Mouse (Mus musculus) neural tube, embryonic 13.5 days (tissue): ENCODE measurements around the gene Rbpjl. TPM values are rescaled to one million over a fixed set of nuclear protein-coding genes. Genes with fewer than 3 reads are reported as not detected.

Experiments used
- ATAC-seq: fragments of 200-750 bp; cut with Nextera tagmentation; 2 replicates; pipeline ENCODE4 v1.8.0; 2017; ENCODE audit warnings: low read depth, mild to moderate bottlenecking, moderate TSS enrichment, moderate library complexity
- H3K27ac ChIP-seq: fragments of 300-500 bp; sonication (generic); replicated peaks from 2 replicates; pipeline ENCODE4 v1.5.1; 2015; ENCODE audit warnings: moderate library complexity, mild to moderate bottlenecking, inconsistent platforms
- H3K27me3 ChIP-seq: fragments of 300-500 bp; sonication (generic); 2 replicates; pipeline ENCODE4 v1.6.1; 2015; ENCODE audit warnings: mild to moderate bottlenecking, inconsistent platforms
- H3K36me3 ChIP-seq: fragments of 300-500 bp; sonication (generic); 2 replicates; pipeline ENCODE4 v1.6.1; 2015; ENCODE audit warnings: mild to moderate bottlenecking, inconsistent platforms
- H3K4me1 ChIP-seq: fragments of 300-500 bp; sonication (generic); replicated peaks from 2 replicates; pipeline ENCODE4 v1.6.1; 2015; ENCODE audit warnings: inconsistent platforms
- H3K4me2 ChIP-seq: fragments of 300-500 bp; sonication (generic); 2 replicates; pipeline ENCODE4 v1.6.1; 2015; ENCODE audit warnings: inconsistent platforms, mild to moderate bottlenecking, moderate library complexity
- H3K4me3 ChIP-seq: fragments of 300-500 bp; sonication (generic); 2 replicates; pipeline ENCODE4 v1.5.1; 2015; ENCODE audit warnings: mild to moderate bottlenecking, inconsistent platforms
- H3K9ac ChIP-seq: fragments of 300-500 bp; sonication (generic); 2 replicates; pipeline ENCODE4 v1.6.1; 2015; ENCODE audit warnings: moderate library complexity, mild to moderate bottlenecking, inconsistent platforms
- H3K9me3 ChIP-seq: fragments of 300-500 bp; sonication (generic); 2 replicates; pipeline ENCODE4 v1.6.1; 2016; ENCODE audit warnings: inconsistent platforms
- WGBS: fragments of 180-500 bp; shearing (Covaris S2); methylation state at CpG from one replicate; pipeline ENCODE4 v1.1.7; 2015; 5-methylcytosine and 5-hydroxymethylcytosine counted together
- microRNA-seq: library from miRNA; unstranded; fragments of <30 nt; microRNA quantifications from one replicate; pipeline ENCODE4, GENCODE M21; 2016
- polyA plus RNA-seq: library from polyadenylated mRNA; unstranded; fragments of >200 nt; fragmentation: Nextera tagmentation; extraction: Ambion mirVana; gene quantifications from 2 replicates; pipeline ENCODE4 v1.2.1, GENCODE M21; 2015

The Rbpjl gene
- polyA plus RNA-seq, 1 experiment from 2014 or later = 0.08 TPM

GRCm38 (mm10) chr2:164453887-164454500 is 51.1 kb downstream of the Rbpjl start:
- WGBS = 73% methylated on average over 7 of the region's 7 CpGs
- no peak for ATAC-seq

GRCm38 (mm10) chr2:164454846-164455245 is 51.9 kb downstream of the Rbpjl start:
- Histone ChIP-seq H3K4me3 (no peak overlapping the region), H3K27me3 (no peaks in the 10 kb centered on the region), H3K9ac (no peak overlapping the region), H3K36me3 (no peaks in the 10 kb centered on the region), H3K9me3 (no peaks in the 10 kb centered on the region), H3K4me1 (peaks cover 11% of the 10 kb centered on the region), H3K4me2 (no peak overlapping the region), H3K27ac (no peak overlapping the region)
- 82% methylated on average over 10 of the region's 10 CpGs for WGBS
- ATAC-seq = no peak

More at GRCm38 (mm10) chr2:164453887-164454500, 51.1 kb downstream of the Rbpjl start:
- Histone ChIP-seq H3K4me3 (no peak overlapping the region), H3K27ac (no peak overlapping the region), H3K4me1 (peaks cover 11% of the 10 kb centered on the region), H3K36me3 (no peaks in the 10 kb centered on the region), H3K9ac (no peak overlapping the region), H3K4me2 (no peak overlapping the region), H3K9me3 (no peaks in the 10 kb centered on the region), H3K27me3 (no peaks in the 10 kb centered on the region)

- WGBS = 78% methylated on average over 6 of the region's 6 CpGs
- no peaks in the 10 kb centered on the region for H3K27me3 ChIP-seq
- no peak overlapping the region for H3K9ac ChIP-seq
- ATAC-seq = no peak
- H3K36me3 ChIP-seq = no peaks in the 10 kb centered on the region
- H3K27ac ChIP-seq = no peak overlapping the region
- H3K4me2 ChIP-seq = no peak overlapping the region
- H3K9me3 ChIP-seq = no peaks in the 10 kb centered on the region
- no peak overlapping the region for H3K4me3 ChIP-seq
- H3K4me1 ChIP-seq = peaks cover 11% of the 10 kb centered on the region
These were observed 52.7 kb downstream of the Rbpjl start for GRCm38 (mm10) chr2:164455421-164456190.

- no peak overlapping the region for H3K4me3 ChIP-seq
- no peaks in the 10 kb centered on the region for H3K27me3 ChIP-seq
- H3K36me3 ChIP-seq = no peaks in the 10 kb centered on the region
- H3K4me2 ChIP-seq = peak overlapping the region; percentile 45
- 71% methylated on average over 1 of the region's 1 CpGs for WGBS
- 0 out of 2 replicates have a peak overlapping the region, but pooled peaks have one; percentile 63 for H3K9ac ChIP-seq
- H3K9me3 ChIP-seq = no peaks in the 10 kb centered on the region
- H3K4me1 ChIP-seq = peaks cover 11% of the 10 kb centered on the region
- no peak for ATAC-seq
- peak overlapping the region; percentile 46; the same call in 1 of the 2 replicates for H3K27ac ChIP-seq
These were observed 53.5 kb downstream of the Rbpjl start for GRCm38 (mm10) chr2:164456413-164456812.

- Histone ChIP-seq H3K36me3 (no peaks in the 10 kb centered on the region), H3K27me3 (no peaks in the 10 kb centered on the region), H3K4me2 (peak within 1 kb of the TSS; percentile 45), H3K9me3 (no peaks in the 10 kb centered on the region), H3K4me3 (peak within 1 kb of the TSS; percentile 16), H3K4me1 (peaks cover 16% of the 10 kb centered on the region), H3K27ac (peak within 1 kb of the TSS; percentile 46; the same call in 1 of the 2 replicates), H3K9ac (peak within 1 kb of the TSS; percentile 63)
- ATAC-seq = no peak
- WGBS = 2% methylated on average over 7 of the region's 7 CpGs
These were observed 53.9 kb downstream of the Rbpjl start, which contains the start of gene Sys1 for GRCm38 (mm10) chr2:164456864-164457300. Gene Sys1, plus strand, starts transcription at chr2:164456964.

GRCm38 (mm10) chr2:164457942-164458341 is 55.0 kb downstream of the Rbpjl start:
- H3K4me1 ChIP-seq = peaks cover 25% of the 10 kb centered on the region
- no peaks in the 10 kb centered on the region for H3K27me3 ChIP-seq
- no peak overlapping the region for H3K9ac ChIP-seq
- H3K36me3 ChIP-seq = peaks cover under 1% of the 10 kb centered on the region
- no peak overlapping the region for H3K4me2 ChIP-seq
- no peak overlapping the region for H3K27ac ChIP-seq
- ATAC-seq = no peak
- WGBS = 63% methylated on average over 7 of the region's 7 CpGs
- no peaks in the 10 kb centered on the region for H3K9me3 ChIP-seq
- H3K4me3 ChIP-seq = no peak overlapping the region

GRCm38 (mm10) chr2:164458535-164458934 is 55.6 kb downstream of the Rbpjl start:
- Histone ChIP-seq H3K4me1 (peaks cover 25% of the 10 kb centered on the region), H3K9me3 (no peaks in the 10 kb centered on the region), H3K4me2 (no peak overlapping the region), H3K4me3 (no peak overlapping the region), H3K27me3 (no peaks in the 10 kb centered on the region), H3K9ac (no peak overlapping the region), H3K27ac (no peak overlapping the region), H3K36me3 (peaks cover 7% of the 10 kb centered on the region)
- WGBS = 88% methylated on average over 8 of the region's 8 CpGs
- no peak for ATAC-seq

GRCm38 (mm10) chr2:164460745-164461551 is 58.0 kb downstream of the Rbpjl start, which contains the start of gene Gm20458:
Gene Gm20458, plus strand, starts transcription at chr2:164460967.
- WGBS = under 1% methylated on average over 72 of the region's 79 CpGs
- H3K4me1 ChIP-seq = peaks cover 25% of the 10 kb centered on the region
- H3K9me3 ChIP-seq = no peaks in the 10 kb centered on the region
- peak within 1 kb of the TSS; percentile 87 for H3K4me2 ChIP-seq
- peak within 1 kb of the TSS; percentile 94 for H3K4me3 ChIP-seq
- peak; percentile 100 for ATAC-seq
- H3K9ac ChIP-seq = peak within 1 kb of the TSS; percentile 83
- H3K36me3 ChIP-seq = peaks cover 28% of the 10 kb centered on the region
- H3K27ac ChIP-seq = peak within 1 kb of the TSS; percentile 93
- no peaks in the 10 kb centered on the region for H3K27me3 ChIP-seq

Small RNAs within 50 kb of the gene (microRNA-seq; reads per million reads assigned to microRNA genes)
- not detected for gene Mir7678

Other genes with a start within 250 kb of the Rbpjl start
- gene Kcns1, start 232.0 kb upstream of the Rbpjl start, polyA plus RNA-seq = 0.40 and 0.50 TPM in 2 replicates
- gene Wfdc5, start 220.4 kb upstream of the Rbpjl start, polyA plus RNA-seq = not detected in 2 replicates
- gene Wfdc12, start 212.5 kb upstream of the Rbpjl start, polyA plus RNA-seq = not detected in 2 replicates
- gene Wfdc15a, start 203.0 kb upstream of the Rbpjl start, polyA plus RNA-seq = not detected in 2 replicates
- not detected in 2 replicates for gene Wfdc15b, start 181.5 kb upstream of the Rbpjl start, polyA plus RNA-seq
- not detected in 2 replicates for gene Svs2, start 164.7 kb upstream of the Rbpjl start, polyA plus RNA-seq
- not detected in 2 replicates for gene Svs3b, start 146.5 kb upstream of the Rbpjl start, polyA plus RNA-seq
- not detected in 2 replicates for gene Svs4, start 124.7 kb upstream of the Rbpjl start, polyA plus RNA-seq
- not detected in 2 replicates for gene Svs3a, start 113.9 kb upstream of the Rbpjl start, polyA plus RNA-seq
- not detected in 2 replicates for gene Svs6, start 86.4 kb upstream of the Rbpjl start, polyA plus RNA-seq
- not detected in 2 replicates for gene Svs5, start 70.4 kb upstream of the Rbpjl start, polyA plus RNA-seq
- 0.75 TPM in 1 of 2 replicates, not detected in the other for gene Slpi, start 14.0 kb upstream of the Rbpjl start, polyA plus RNA-seq
- 7.3 and 13.2 TPM in 2 replicates for gene Matn4, start 2.0 kb downstream of the Rbpjl start, polyA plus RNA-seq
- 9.4 and 12.1 TPM in 2 replicates for gene Sdc4, start 40.7 kb downstream of the Rbpjl start, polyA plus RNA-seq
- 71.2 and 77.5 TPM in 2 replicates for gene Sys1, start 53.8 kb downstream of the Rbpjl start, polyA plus RNA-seq
- gene Gm20458, start 57.8 kb downstream of the Rbpjl start, polyA plus RNA-seq = 3.3 and 7.7 TPM in 2 replicates
- not detected in 2 replicates for gene Trp53tg5, start 70.6 kb downstream of the Rbpjl start, polyA plus RNA-seq
- 10.3 and 11.9 TPM in 2 replicates for gene Dbndd2, start 83.0 kb downstream of the Rbpjl start, polyA plus RNA-seq
- 69.1 and 71.8 TPM in 2 replicates for gene Pigt, start 94.4 kb downstream of the Rbpjl start, polyA plus RNA-seq
- gene Wfdc2, start 159.3 kb downstream of the Rbpjl start, polyA plus RNA-seq = 2.2 and 4.2 TPM in 2 replicates
- gene Spint3, start 170.3 kb downstream of the Rbpjl start, polyA plus RNA-seq = not detected in 2 replicates
- not detected in 2 replicates for gene Wfdc6a, start 182.3 kb downstream of the Rbpjl start, polyA plus RNA-seq
- not detected in 2 replicates for gene Eppin, start 190.5 kb downstream of the Rbpjl start, polyA plus RNA-seq
- gene Wfdc6b, start 210.4 kb downstream of the Rbpjl start, polyA plus RNA-seq = not detected in 2 replicates
- gene Wfdc8, start 210.5 kb downstream of the Rbpjl start, polyA plus RNA-seq = not detected in 2 replicates
- not detected in 2 replicates for gene Wfdc16, start 235.7 kb downstream of the Rbpjl start, polyA plus RNA-seq